Mouse (Mus musculus) telencephalon, adult 2 months (tissue): ENCODE measurements around the gene Alk.

Experiments used
- DNase-seq: peaks from one replicate; pipeline ENCODE4 v3.0.0-alpha.2; 2011; ENCODE audit warnings: low read depth, low spot score

Alk gene

GRCm38 (mm10) chr17:72265171-72266022, 339.0 kb downstream of the Alk start:
- DNase-seq = no peak

- DNase-seq = no peak
These were observed 351.0 kb downstream of the Alk start for GRCm38 (mm10) chr17:72253411-72253810.

GRCm38 (mm10) chr17:72251554-72251953, 352.9 kb downstream of the Alk start:
- DNase-seq = no peak

- DNase-seq = no peak
These were observed 353.7 kb downstream of the Alk start for GRCm38 (mm10) chr17:72250482-72251405.

- no peak for DNase-seq
These were observed 362.4 kb downstream of the Alk start for GRCm38 (mm10) chr17:72242036-72242435.

GRCm38 (mm10) chr17:72237315-72237714, 367.1 kb downstream of the Alk start:
- DNase-seq = peak; percentile 6

GRCm38 (mm10) chr17:72230891-72231290, 373.5 kb downstream of the Alk start:
- DNase-seq = no peak

- no peak for DNase-seq
These were observed 385.6 kb downstream of the Alk start for GRCm38 (mm10) chr17:72218816-72219215.

GRCm38 (mm10) chr17:72197576-72197975, 406.9 kb downstream of the Alk start:
- no peak for DNase-seq

GRCm38 (mm10) chr17:72194976-72195650, 409.3 kb downstream of the Alk start:
- no peak for DNase-seq

- no peak for DNase-seq
These were observed 413.9 kb downstream of the Alk start for GRCm38 (mm10) chr17:72190536-72190935.

GRCm38 (mm10) chr17:72187026-72187425, 417.4 kb downstream of the Alk start:
- DNase-seq = no peak

GRCm38 (mm10) chr17:72182414-72182813, 422.0 kb downstream of the Alk start:
- no peak for DNase-seq

GRCm38 (mm10) chr17:72180200-72180599, 424.2 kb downstream of the Alk start:
- DNase-seq = no peak

GRCm38 (mm10) chr17:72179722-72180140, 424.7 kb downstream of the Alk start:
- no peak for DNase-seq

GRCm38 (mm10) chr17:72173778-72174177, 430.6 kb downstream of the Alk start:
- no peak for DNase-seq

GRCm38 (mm10) chr17:72168152-72168551, 436.3 kb downstream of the Alk start:
- no peak for DNase-seq

- no peak for DNase-seq
These were observed 445.5 kb downstream of the Alk start for GRCm38 (mm10) chr17:72158857-72159385.

- DNase-seq = no peak
These were observed 446.4 kb downstream of the Alk start for GRCm38 (mm10) chr17:72157830-72158629.

GRCm38 (mm10) chr17:72153038-72153437, 451.4 kb downstream of the Alk start:
- DNase-seq = no peak
